ENCODE assay signal across 8 mouse cellular contexts in genomic region chr2:103761993-103762392, GRCm38 (mm10). TPM values are rescaled to one million over a fixed set of nuclear protein-coding genes. Genes with fewer than 3 reads are reported as not detected.
DNase-seq lines count a peak whose midpoint lies in the region; ATAC-seq and TF ChIP-seq lines count a peak whose summit lies in the region.

No protein-coding gene starts in this region.

- 35% methylated on average over 4 of the region's 4 CpGs for WGBS in embryonic facial prominence, embryonic 14.5 days
- 38% methylated on average over 4 of the region's 4 CpGs for WGBS in intestine, embryonic 16.5 days

- H3K4me1 ChIP-seq in embryonic facial prominence, embryonic 14.5 days (ENCODE audit: control insufficient read depth, insufficient read depth, low read length), result no peaks in the 10 kb centered on the region
- H3K4me1 ChIP-seq in intestine, embryonic 16.5 days (ENCODE audit: control insufficient read depth, insufficient read depth, low read length), result peaks cover 8% of the 10 kb centered on the region; the same call in 1 of the 2 replicates

- H3K36me3 ChIP-seq in embryonic facial prominence, embryonic 14.5 days (ENCODE audit: control insufficient read depth, insufficient read depth, low read length), result peaks cover 26% of the 10 kb centered on the region
- peaks cover 7% of the 10 kb centered on the region; the same call in 1 of the 2 replicates for H3K36me3 ChIP-seq in intestine, embryonic 16.5 days (ENCODE audit: control insufficient read depth, insufficient read depth, low read length)
- peaks cover 22% of the 10 kb centered on the region for H3K36me3 ChIP-seq in myocyte (ENCODE audit: control insufficient read depth, insufficient read depth)

- TF ChIP-seq POLR2A in myocyte (IDR thresholded peaks at IDR 0.05; ENCODE audit: insufficient read length, low read depth), result no peak

- H3K27me3 ChIP-seq in embryonic facial prominence, embryonic 14.5 days (replicated peaks; ENCODE audit: control insufficient read depth, insufficient read depth, low read length), result no peaks in the 10 kb centered on the region
- no peaks in the 10 kb centered on the region for H3K27me3 ChIP-seq in intestine, embryonic 16.5 days (replicated peaks; ENCODE audit: control insufficient read depth, insufficient read depth, low read length)
- H3K27me3 ChIP-seq in myocyte (ENCODE audit: control insufficient read depth, insufficient read depth, insufficient read length), result no peaks in the 10 kb centered on the region

- no peak overlapping the region for H3ac ChIP-seq in myocyte (ENCODE audit: control insufficient read depth, insufficient read length)

- H3K27ac ChIP-seq in layer of hippocampus, adult 2 months, result peak overlapping the region; percentile 72; the same call in 1 of the 2 replicates
- H3K27ac ChIP-seq in embryonic facial prominence, embryonic 14.5 days (replicated peaks; ENCODE audit: low read depth, low read length), result peak overlapping the region; percentile 82; the same call in 1 of the 2 replicates
- no peak overlapping the region for H3K27ac ChIP-seq in intestine, embryonic 16.5 days (ENCODE audit: low read length)

- no peaks in the 10 kb centered on the region for H3K9me3 ChIP-seq in embryonic facial prominence, embryonic 14.5 days (ENCODE audit: control insufficient read depth, low read length)
- no peaks in the 10 kb centered on the region for H3K9me3 ChIP-seq in intestine, embryonic 16.5 days (ENCODE audit: control insufficient read depth, low read length)

- ATAC-seq in embryonic facial prominence, embryonic 14.5 days (ENCODE audit: low read depth), result no peak
- ATAC-seq in intestine, embryonic 16.5 days, result no peak

- 0 out of 2 replicates have a peak overlapping the region, but pooled peaks have one; percentile 53 for H3K9ac ChIP-seq in embryonic facial prominence, embryonic 14.5 days (ENCODE audit: low read depth, low read length)
- H3K9ac ChIP-seq in intestine, embryonic 16.5 days (ENCODE audit: low read depth, low read length), result no peak overlapping the region

- DNase-seq in layer of hippocampus, adult 2 months (ENCODE audit: low spot score in 2 of 2), result no peak
- no peak for DNase-seq in layer of hippocampus, adult 11-12 months (ENCODE audit: low spot score)
- DNase-seq in embryonic facial prominence, embryonic 14.5 days (ENCODE audit: low spot score), result no peak
- DNase-seq in adrenal gland, adult 18-20 months (ENCODE audit: low spot score in 2 of 2), result no peak
- DNase-seq in thymus, adult 18-20 months, result no peak
- no peak for DNase-seq in cerebellum, adult 11-12 months

- H3K79me2 ChIP-seq in myocyte (ENCODE audit: control insufficient read depth, insufficient read depth), result peaks cover 16% of the 10 kb centered on the region

- H3K4me3 ChIP-seq in layer of hippocampus, adult 2 months, result peak overlapping the region; percentile 84
- H3K4me3 ChIP-seq in embryonic facial prominence, embryonic 14.5 days (ENCODE audit: low read depth, low read length), result peak overlapping the region; percentile 81
- no peak overlapping the region for H3K4me3 ChIP-seq in intestine, embryonic 16.5 days (ENCODE audit: low read length)
- H3K4me3 ChIP-seq in myocyte, result peak overlapping the region; percentile 86

- TF ChIP-seq CTCF in layer of hippocampus, adult 2 months (conservative IDR thresholded peaks at IDR 0.05), result no peak

- H3K4me2 ChIP-seq in embryonic facial prominence, embryonic 14.5 days (ENCODE audit: low read depth, low read length), result peak overlapping the region; percentile 88
- H3K4me2 ChIP-seq in intestine, embryonic 16.5 days (ENCODE audit: low read depth, low read length), result peak overlapping the region; percentile 57
- peak overlapping the region; percentile 69 for H3K4me2 ChIP-seq in myocyte (ENCODE audit: low read depth)

TF ChIP-seq in myocyte, 11 proteins besides CTCF, POLR2A, EP300 and RAD21:
- TF ChIP-seq POLR2AphosphoS2 (IDR thresholded peaks at IDR 0.05; ENCODE audit: insufficient read length, low read depth) (peak; percentile 76), CEBPB (IDR thresholded peaks at IDR 0.05; ENCODE audit: insufficient read depth, poor library complexity, severe bottlenecking) (no peak)

RNA-seq across cellular contexts. Expression of gene Nat10, which starts 0.9 kb away (rescaled TPM):
- 10 to 100 TPM; 36.7 to 38.5 TPM for total RNA-seq in layer of hippocampus, adult 2 months (2021)
- polyA plus RNA-seq in embryonic facial prominence, embryonic 14.5 days (2014; fragmentation: Nextera tagmentation; extraction: Ambion mirVana), result 21.9 and 22.5 TPM in 2 replicates
- polyA plus RNA-seq in intestine, embryonic 16.5 days (2015; fragmentation: Nextera tagmentation; extraction: Ambion mirVana), result 27.6 and 28.9 TPM in 2 replicates
- 20.6 TPM for polyA plus RNA-seq in myocyte (2012; fragmentation: generic; extraction: Trizol)
- 10 to 100 TPM; 33.7 to 41.3 TPM for total RNA-seq in adrenal gland, adult 18-20 months (2021)

RNA-seq across cellular contexts. Expression of gene Caprin1, which starts 35.5 kb away (rescaled TPM):
- 100 to 1,000 TPM; 317 to 343 TPM for total RNA-seq in layer of hippocampus, adult 2 months (2021)
- 300 and 335 TPM in 2 replicates for polyA plus RNA-seq in embryonic facial prominence, embryonic 14.5 days (2014; fragmentation: Nextera tagmentation; extraction: Ambion mirVana)
- polyA plus RNA-seq in intestine, embryonic 16.5 days (2015; fragmentation: Nextera tagmentation; extraction: Ambion mirVana), result 220 and 232 TPM in 2 replicates
- 99.6 TPM for polyA plus RNA-seq in myocyte (2012; fragmentation: generic; extraction: Trizol)
- total RNA-seq in adrenal gland, adult 18-20 months (2021), result 100 to 1,000 TPM; 343 to 464 TPM
